Mouse (Mus musculus) ES-E14 (cell line): Measurements from ENCODE around the gene Zfp948.

Source experiments
- MAFK ChIP-seq: IDR thresholded peaks from 2 replicates; pipeline ENCODE4 v1.6.1; 2014; ENCODE audit warnings: mild to moderate bottlenecking, low read depth, low read length, inconsistent platforms; ENCODE audit not compliant: insufficient read depth
- ZNF384 ChIP-seq: IDR thresholded peaks from 2 replicates; pipeline ENCODE4 v1.6.1; 2012; ENCODE audit warnings: low read depth, low read length, inconsistent platforms

DNA sequence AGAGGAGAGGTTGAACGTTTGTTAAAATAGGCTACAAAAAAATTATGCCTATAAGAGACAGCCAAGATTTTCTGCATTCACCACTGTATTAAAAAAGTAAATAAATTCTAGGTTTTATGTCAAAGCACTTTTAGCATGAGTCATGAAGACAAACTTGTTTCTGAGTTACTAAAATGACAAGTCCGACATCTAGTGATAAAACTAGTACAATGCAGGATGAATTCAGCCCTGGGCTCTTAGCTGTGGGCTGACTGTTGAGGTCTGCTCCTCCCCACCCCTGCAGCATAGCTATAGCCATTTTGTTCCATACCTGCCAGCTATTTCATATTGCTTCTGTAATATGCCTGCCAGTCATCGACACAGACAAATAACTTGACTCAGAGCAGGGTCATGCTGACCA lies 49.5 kb downstream of the Zfp948 start:
- TF ChIP-seq ZNF384 (no peak), MAFK (no peak)
